Mouse (Mus musculus) myocyte (in vitro differentiated cells): Measurements from ENCODE around the gene Drd4. TPM values are rescaled to one million over a fixed set of nuclear protein-coding genes. Genes with fewer than 3 reads are reported as not detected.

Experiments used
- H3K27me3 ChIP-seq: one replicate; pipeline ENCODE4 v1.6.1; 2011; ENCODE audit not compliant: control insufficient read depth, insufficient read depth, insufficient read length
- H3K36me3 ChIP-seq: one replicate; pipeline ENCODE4 v1.6.1; 2011; ENCODE audit not compliant: control insufficient read depth, insufficient read depth
- H3K4me2 ChIP-seq: one replicate; pipeline ENCODE4 v1.6.1; 2011; ENCODE audit warnings: low read depth, control low read depth
- H3K4me3 ChIP-seq: one replicate; pipeline ENCODE4 v1.5.1; 2011; ENCODE audit warnings: mild to moderate bottlenecking, control low read depth, moderate library complexity
- H3K79me2 ChIP-seq: one replicate; pipeline ENCODE4 v1.6.1; 2011; ENCODE audit not compliant: control insufficient read depth, insufficient read depth
- H3ac ChIP-seq: one replicate; pipeline ENCODE4 v1.6.1; 2011; ENCODE audit not compliant: control insufficient read depth, insufficient read length
- CEBPB ChIP-seq: IDR thresholded peaks from 2 replicates; pipeline ENCODE4 v1.6.1; 2011; ENCODE audit warnings: mild to moderate bottlenecking, moderate library complexity; ENCODE audit not compliant: poor library complexity, insufficient read depth, severe bottlenecking
- E2F4 ChIP-seq: IDR thresholded peaks from one replicate; pipeline ENCODE4 v1.6.1; 2011; ENCODE audit warnings: mild to moderate bottlenecking, control low read depth, moderate library complexity; ENCODE audit not compliant: insufficient read depth
- MAX ChIP-seq: IDR thresholded peaks from one replicate; pipeline ENCODE4 v1.6.1; 2011; ENCODE audit warnings: low read depth, mild to moderate bottlenecking, control low read depth
- MYOD1 ChIP-seq, 3 experiments: IDR thresholded peaks; one replicate each; pipeline ENCODE4 v1.6.1; 2011; ENCODE audit warnings: control low read depth in 2 of 3, low read depth in 2 of 3, mild to moderate bottlenecking in 2 of 3, moderate library complexity in 1 of 3; ENCODE audit not compliant: insufficient read length in 2 of 3, control insufficient read depth in 1 of 3
- MYOG ChIP-seq, 3 experiments: IDR thresholded peaks; one replicate each; pipeline ENCODE4 v1.6.1; 2011; ENCODE audit warnings: control low read depth in 2 of 3, low read depth in 2 of 3, mild to moderate bottlenecking in 2 of 3; ENCODE audit not compliant: insufficient read length in 2 of 3, control insufficient read depth in 1 of 3, insufficient read depth in 1 of 3
- POLR2A ChIP-seq: IDR thresholded peaks from one replicate; pipeline ENCODE4 v1.6.1; 2011; ENCODE audit warnings: low read depth, mild to moderate bottlenecking, control low read depth, moderate library complexity; ENCODE audit not compliant: insufficient read length
- POLR2AphosphoS2 ChIP-seq: IDR thresholded peaks from one replicate; pipeline ENCODE4 v1.6.1; 2011; ENCODE audit warnings: low read depth, control low read depth; ENCODE audit not compliant: insufficient read length
- REST ChIP-seq: IDR thresholded peaks from one replicate; pipeline ENCODE4 v1.6.1; 2011; ENCODE audit warnings: mild to moderate bottlenecking, control low read depth, moderate library complexity; ENCODE audit not compliant: insufficient read depth, insufficient read length
- SRF ChIP-seq: IDR thresholded peaks from one replicate; pipeline ENCODE4 v1.6.1; 2011; ENCODE audit warnings: low read depth; ENCODE audit not compliant: control insufficient read depth, insufficient read length
- TCF12 ChIP-seq: IDR thresholded peaks from one replicate; pipeline ENCODE4 v1.6.1; 2011; ENCODE audit warnings: mild to moderate bottlenecking, control low read depth; ENCODE audit not compliant: poor library complexity, insufficient read depth, severe bottlenecking
- TCF3 ChIP-seq: IDR thresholded peaks from one replicate; pipeline ENCODE4 v1.6.1; 2011; ENCODE audit warnings: low read depth, control low read depth; ENCODE audit not compliant: insufficient read length
- USF1 ChIP-seq: IDR thresholded peaks from one replicate; pipeline ENCODE4 v1.6.1; 2011; ENCODE audit warnings: low read depth, mild to moderate bottlenecking, control low read depth, moderate library complexity
- polyA plus RNA-seq: library from polyadenylated mRNA; unstranded; fragments of >200 nt; fragmentation: generic; extraction: Trizol; gene quantifications from one replicate; pipeline ENCODE4 v1.2.1, GENCODE M21; 2012; ENCODE audit warnings: missing spikeins

The Drd4 gene
- polyA plus RNA-seq, 1 experiment: not detected

DNA sequence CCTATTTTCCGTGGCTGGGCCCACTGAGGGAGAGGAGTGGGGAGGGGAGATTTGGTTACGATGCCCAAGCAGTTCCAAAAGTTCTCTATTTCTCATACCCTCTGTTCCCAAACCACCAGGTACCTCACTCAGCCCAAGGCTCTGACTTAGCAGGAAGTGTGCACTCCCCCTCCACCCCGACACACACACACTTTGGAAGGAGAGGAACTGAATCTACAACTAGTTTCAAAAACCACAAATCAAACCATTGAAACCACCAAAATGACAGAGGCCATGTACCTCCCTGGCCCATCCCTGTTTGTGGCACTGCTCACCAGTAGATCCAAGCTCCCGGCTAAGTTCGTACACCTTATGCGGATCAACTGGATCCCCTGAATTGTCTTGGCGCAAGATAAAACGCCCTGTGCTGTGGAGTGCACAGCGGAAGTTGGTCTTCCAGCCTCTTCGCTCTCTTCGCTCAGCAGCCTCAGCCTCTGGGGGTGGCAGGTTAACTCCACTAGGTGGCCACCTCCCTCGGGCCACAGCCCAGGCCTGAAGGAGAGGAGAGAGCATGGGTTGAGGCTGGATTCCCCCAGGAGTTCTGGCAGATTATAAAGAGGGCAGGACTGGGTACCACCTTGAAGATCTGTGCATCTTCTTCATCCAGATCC, 26.9 kb upstream of the Drd4 start:
- no peaks in the 10 kb centered on the region for H3K27me3 ChIP-seq
- no peak overlapping the region for H3ac ChIP-seq
- H3K36me3 ChIP-seq: peaks cover 14% of the 10 kb centered on the region
- no peak overlapping the region for H3K4me2 ChIP-seq
- TF ChIP-seq TCF3: no peak
- TF ChIP-seq CEBPB: no peak
- no peak for TF ChIP-seq SRF
- peak; percentile 8 for TF ChIP-seq POLR2AphosphoS2
- TF ChIP-seq E2F4: no peak
- TF ChIP-seq USF1: no peak
- TF ChIP-seq REST: no peak
- peak overlapping the region; percentile 40 for H3K4me3 ChIP-seq
- no peaks in the 10 kb centered on the region for H3K79me2 ChIP-seq

DNA sequence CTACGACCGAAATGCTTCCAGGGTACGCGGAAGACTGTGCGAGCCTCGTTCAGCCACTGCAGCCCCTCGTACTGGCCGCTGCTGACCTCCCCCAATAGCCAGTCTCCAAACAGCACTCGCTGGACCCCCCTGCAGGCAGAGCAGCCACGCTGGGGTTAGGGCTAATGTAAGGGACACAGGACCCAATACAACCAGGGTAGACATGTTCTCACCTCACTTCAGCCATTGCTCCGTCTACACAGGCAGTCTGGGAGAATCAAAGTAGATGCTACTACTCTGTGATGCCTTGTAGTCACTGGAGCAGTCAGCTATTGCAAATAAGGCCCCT, 26.4 kb upstream of the Drd4 start:
- H3K36me3 ChIP-seq: peaks cover 11% of the 10 kb centered on the region
- H3K4me2 ChIP-seq: peak overlapping the region; percentile 75
- peak overlapping the region; percentile 40 for H3K4me3 ChIP-seq
- no peaks in the 10 kb centered on the region for H3K27me3 ChIP-seq
- H3ac ChIP-seq: no peak overlapping the region
- no peaks in the 10 kb centered on the region for H3K79me2 ChIP-seq
- TF ChIP-seq POLR2A (no peak), REST (no peak), MYOD1 (IDR thresholded peaks at IDR 0.05; ENCODE audit: control insufficient read depth in 1 of 3, insufficient read length in 2 of 3, low read depth in 2 of 3) (no peak), MAX (no peak), E2F4 (no peak), SRF (no peak)

DNA sequence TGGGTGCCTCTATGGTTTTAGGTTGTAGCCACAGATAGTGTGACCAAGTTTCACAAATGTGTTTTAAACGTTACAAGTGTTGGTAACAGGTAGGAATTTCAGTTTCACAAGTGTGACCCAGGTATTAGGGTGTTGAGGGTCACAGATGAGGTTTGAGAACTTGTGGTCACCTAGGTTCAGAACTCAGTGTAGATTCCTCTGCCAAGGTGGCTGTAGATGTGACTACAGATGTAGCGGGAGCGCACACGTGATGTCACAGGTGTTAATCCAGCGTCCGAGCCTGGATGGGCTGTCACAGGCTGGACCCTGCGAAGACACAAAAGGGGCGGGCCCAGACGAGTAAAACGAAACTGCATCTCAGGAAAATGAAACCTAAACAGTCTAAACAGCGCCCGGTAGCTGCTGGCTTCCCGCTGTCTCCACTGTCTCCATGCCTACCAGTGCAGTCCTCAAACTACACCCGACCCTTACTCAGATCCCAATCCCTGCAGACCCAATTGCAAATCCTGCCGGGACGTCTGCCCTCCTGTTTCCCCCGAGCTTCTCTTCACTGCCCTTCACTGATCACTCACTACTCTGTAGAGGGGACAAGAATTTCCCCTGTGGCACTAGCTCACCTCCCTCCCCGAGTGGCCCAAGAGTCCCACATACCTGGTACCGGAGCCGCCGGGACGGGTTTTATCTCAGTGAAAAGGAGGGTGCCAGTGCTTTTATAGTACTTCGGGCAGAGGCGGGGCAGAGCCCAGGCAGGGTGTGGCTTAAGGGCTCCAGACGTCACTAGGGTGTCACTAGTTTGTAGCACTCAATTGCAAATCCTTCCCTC, 25.9 kb upstream of the Drd4 start, which contains the start of gene Irf7:
Irf7 (minus strand) TSS at position 743 of the 823 bp plus-strand sequence.
- Histone ChIP-seq H3K4me2 (peak within 1 kb of the TSS; percentile 75), H3K4me3 (peak within 1 kb of the TSS; percentile 40), H3K27me3 (no peaks in the 10 kb centered on the region), H3K36me3 (peaks cover 11% of the 10 kb centered on the region), H3K79me2 (no peaks in the 10 kb centered on the region), H3ac (no peak within 1 kb of the TSS)
- TF ChIP-seq POLR2A (no peak), MYOD1 (IDR thresholded peaks at IDR 0.05; ENCODE audit: control insufficient read depth in 1 of 3, insufficient read length in 2 of 3, low read depth in 2 of 3) (no peak), REST (no peak), SRF (no peak), POLR2AphosphoS2 (no peak), CEBPB (no peak), E2F4 (no peak), USF1 (no peak), TCF12 (no peak), MYOG (IDR thresholded peaks at IDR 0.05; ENCODE audit: control insufficient read depth in 1 of 3, insufficient read depth in 1 of 3, insufficient read length in 2 of 3, low read depth in 2 of 3) (no peak), MAX (no peak), TCF3 (no peak)

DNA sequence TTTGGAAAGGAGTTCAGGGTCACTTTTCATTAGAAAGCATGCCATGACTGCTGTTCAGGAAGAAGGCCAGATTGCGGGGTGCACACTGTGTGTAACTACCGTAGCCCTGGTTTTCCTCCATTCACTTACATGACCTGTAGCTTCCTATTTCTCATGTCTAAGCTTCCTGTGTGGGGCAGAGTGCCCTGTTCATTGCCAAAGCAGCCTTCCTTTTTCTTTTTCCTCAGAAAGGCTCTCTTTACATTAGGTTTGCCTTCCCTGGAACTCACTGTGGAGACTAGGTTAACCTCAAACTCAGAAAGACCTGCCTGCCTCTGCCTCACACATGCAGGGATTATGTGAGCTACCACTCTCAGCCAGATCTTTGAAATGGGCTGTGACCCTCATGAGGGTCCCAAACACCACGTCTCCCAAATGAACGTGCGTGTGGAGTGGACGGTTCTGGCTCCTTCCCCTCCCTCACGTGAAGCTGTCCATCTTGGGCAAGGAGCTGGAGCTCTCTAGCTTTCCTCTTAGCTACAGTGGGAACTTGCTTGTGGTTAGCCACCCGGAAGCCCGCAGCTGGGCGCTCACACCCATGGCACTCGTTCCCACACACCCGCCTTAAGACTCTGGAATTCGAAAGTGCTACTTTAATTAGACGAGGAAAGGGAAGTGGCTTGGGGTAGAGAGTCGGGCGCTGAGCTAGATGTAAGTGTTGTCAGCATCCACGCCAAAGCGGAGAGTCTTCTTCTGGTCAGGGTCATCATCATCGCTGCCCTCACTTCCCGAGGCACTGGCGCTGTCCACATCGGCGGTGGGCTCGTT, 23.1 kb upstream of the Drd4 start:
- Histone ChIP-seq H3K4me3 (no peak overlapping the region), H3K4me2 (no peak overlapping the region), H3K27me3 (peaks cover 8% of the 10 kb centered on the region), H3ac (no peak overlapping the region), H3K79me2 (no peaks in the 10 kb centered on the region), H3K36me3 (no peaks in the 10 kb centered on the region)
- no peak for TF ChIP-seq REST
- no peak for TF ChIP-seq USF1
- no peak for TF ChIP-seq TCF12
- TF ChIP-seq POLR2A: no peak
- no peak for TF ChIP-seq SRF
- no peak for TF ChIP-seq MYOD1 (IDR thresholded peaks at IDR 0.05; ENCODE audit: control insufficient read depth in 1 of 3, insufficient read length in 2 of 3, low read depth in 2 of 3)
- no peak for TF ChIP-seq MAX
- no peak for TF ChIP-seq TCF3
- TF ChIP-seq POLR2AphosphoS2: no peak
- TF ChIP-seq E2F4: no peak
- no peak for TF ChIP-seq CEBPB
- TF ChIP-seq MYOG (IDR thresholded peaks at IDR 0.05; ENCODE audit: control insufficient read depth in 1 of 3, insufficient read depth in 1 of 3, insufficient read length in 2 of 3, low read depth in 2 of 3): no peak

DNA sequence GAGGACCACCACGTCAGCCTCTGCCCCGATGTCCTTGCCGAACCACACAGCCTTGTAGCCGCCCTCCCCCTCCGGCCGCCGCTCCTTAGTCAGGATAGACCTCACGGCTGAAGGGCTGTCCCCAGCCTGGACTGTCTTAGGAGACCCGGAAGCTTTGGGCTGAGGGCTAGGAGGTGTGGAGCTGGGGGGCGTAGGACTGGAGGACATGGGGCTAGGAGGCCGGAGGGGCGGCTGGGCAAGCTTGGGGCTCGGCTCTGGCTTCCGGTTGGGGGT, 22.6 kb upstream of the Drd4 start:
- Histone ChIP-seq H3K4me2 (no peak overlapping the region), H3K4me3 (no peak overlapping the region), H3ac (no peak overlapping the region), H3K79me2 (no peaks in the 10 kb centered on the region), H3K36me3 (no peaks in the 10 kb centered on the region), H3K27me3 (peaks cover 8% of the 10 kb centered on the region)
- TF ChIP-seq CEBPB (no peak), USF1 (no peak), E2F4 (no peak), TCF3 (no peak), MYOG (IDR thresholded peaks at IDR 0.05; ENCODE audit: control insufficient read depth in 1 of 3, insufficient read depth in 1 of 3, insufficient read length in 2 of 3, low read depth in 2 of 3) (no peak), POLR2A (no peak), SRF (no peak), TCF12 (no peak), MYOD1 (IDR thresholded peaks at IDR 0.05; ENCODE audit: control insufficient read depth in 1 of 3, insufficient read length in 2 of 3, low read depth in 2 of 3) (no peak), POLR2AphosphoS2 (no peak), REST (no peak), MAX (no peak)
